Mouse (Mus musculus): ENCODE results near the gene Fam180a.

Gene Fam180a

GRCm38 (mm10) chr6:35265580-35266278 is 60.2 kb downstream of the Fam180a start:
- DNase-seq (ENCODE audit: inconsistent age in 2 of 2, low spot score in 1 of 2): no peak
